Mouse (Mus musculus) embryo, embryonic 11.5 days (tissue): ENCODE data around the gene Slu7.
A peak's percentile ranks its signal among the peaks of the same experiment; 100 is the strongest.

Experiments
- DNase-seq: peaks from one replicate; pipeline ENCODE4 v3.0.0-alpha.2; 2012; ENCODE audit warnings: low read depth, low spot score

Gene Slu7

DNA sequence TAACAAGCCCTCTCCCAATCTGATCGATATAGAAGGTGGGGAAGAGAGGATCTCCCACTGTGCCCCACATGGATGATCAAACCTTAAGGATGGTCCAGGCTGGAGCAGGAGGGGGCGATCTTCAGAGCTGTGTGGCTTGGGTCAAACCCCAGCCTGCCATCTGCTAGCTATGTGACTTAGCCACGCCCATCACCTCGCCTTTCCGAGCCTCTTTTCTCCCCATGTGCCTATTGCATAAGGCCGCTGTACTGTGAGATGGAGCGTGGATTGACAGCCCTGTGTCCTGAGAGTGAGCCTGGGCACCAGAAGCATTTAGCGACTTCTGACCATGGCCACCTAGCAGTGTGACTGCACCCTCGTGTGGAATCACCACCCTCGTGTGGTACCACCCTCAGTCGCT, 51.1 kb downstream of the Slu7 start:
- no peak for DNase-seq

GRCm38 (mm10) chr11:43485855-43486254, 52.3 kb downstream of the Slu7 start:
- no peak for DNase-seq

GRCm38 (mm10) chr11:43492663-43493062, 59.1 kb downstream of the Slu7 start:
- peak; percentile 57 for DNase-seq

GRCm38 (mm10) chr11:43493815-43494409, 60.4 kb downstream of the Slu7 start:
- peak; percentile 58 for DNase-seq

DNA sequence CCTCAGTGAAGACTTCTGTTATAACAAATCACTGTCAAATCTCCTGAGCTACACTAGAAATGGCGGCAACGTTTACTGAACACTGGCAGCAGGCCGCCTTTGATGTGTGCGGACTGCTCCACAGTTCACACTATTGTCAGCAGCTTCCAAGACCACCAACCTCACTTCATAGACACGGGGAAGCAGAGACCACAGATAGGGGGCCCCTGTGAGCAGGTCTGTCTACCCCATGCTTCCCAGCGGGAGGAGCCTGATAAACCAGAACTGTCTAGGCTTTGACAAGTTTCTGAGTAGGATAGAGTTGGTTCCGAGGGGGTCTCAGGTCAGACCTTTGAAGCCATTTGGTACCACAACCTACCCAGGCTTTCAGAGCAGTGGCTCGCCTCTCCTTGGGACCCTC, 61.5 kb downstream of the Slu7 start:
- no peak for DNase-seq

DNA sequence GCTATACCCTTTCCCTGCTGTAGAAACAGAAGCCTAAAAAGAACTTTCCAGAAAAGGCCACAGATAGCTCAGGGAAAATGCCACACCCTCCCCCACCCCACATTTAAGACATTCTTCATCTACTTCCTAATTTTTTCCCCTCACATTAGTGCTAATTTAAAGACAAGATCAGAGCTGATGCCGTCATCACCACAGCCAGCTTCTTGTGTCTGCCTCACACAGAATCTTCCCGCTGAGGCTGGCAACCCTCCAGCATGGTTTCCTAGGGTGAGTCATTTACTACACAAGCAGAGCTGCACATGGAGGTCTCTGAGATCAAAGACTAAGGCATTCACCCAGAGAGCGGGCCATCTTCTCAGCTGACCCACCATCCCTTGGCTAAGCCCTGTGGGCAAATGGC, 62.0 kb downstream of the Slu7 start:
- no peak for DNase-seq
